Mouse (Mus musculus) ES-Bruce4 (cell line): ENCODE measurements at regions not wholly inside any gene's neighbourhood (a gene's known extent, or its start where the extent isn't known, plus 50 kb on each side); places are given as distances from the start of the nearest gene placed in this dataset.

Experiments used
- CTCF ChIP-seq: IDR thresholded peaks from one replicate; pipeline ENCODE4 v1.8.1; 2011; ENCODE audit warnings: low read depth, low read length
- EP300 ChIP-seq: IDR thresholded peaks from 2 replicates; pipeline ENCODE4 v1.6.1; 2011; ENCODE audit warnings: low read depth, low read length; ENCODE audit not compliant: insufficient read depth

GRCm38 (mm10) chr15:59248477-59249260 is 359.6 kb downstream of the Gm49356 start:
- TF ChIP-seq EP300 (no peak), CTCF (no peak)
